Mouse (Mus musculus): ENCODE results near the gene Pde2a. TPM values are rescaled to one million over a fixed set of nuclear protein-coding genes. Genes with fewer than 3 reads are reported as not detected.
A peak's percentile ranks its signal among the peaks of the same experiment; 100 is the strongest.

The Pde2a gene
- polyA plus RNA-seq, 1 experiment from 2014 or later = 25.9 TPM

- no peak overlapping the region for H3K9ac ChIP-seq
- no peak overlapping the region for H3K4me3 ChIP-seq (replicated peaks; ENCODE audit: low read length)
- ATAC-seq (ENCODE audit: low FRiP score) (no peak), DNase-seq (ENCODE audit: low spot score) (no peak)
- H3K4me2 ChIP-seq (replicated peaks) = no peak overlapping the region
- H3K4me1 ChIP-seq (replicated peaks; ENCODE audit: control insufficient read depth, insufficient read depth, low read length) = no peaks in the 10 kb centered on the region
- no peak overlapping the region for H3K27ac ChIP-seq
- H3K36me3 ChIP-seq (replicated peaks; ENCODE audit: control insufficient read depth, insufficient read depth) = no peaks in the 10 kb centered on the region
- H3K9me3 ChIP-seq (ENCODE audit: control insufficient read depth, low read length) = no peaks in the 10 kb centered on the region
- 72% methylated on average over 8 of the region's 8 CpGs for WGBS
- no peaks in the 10 kb centered on the region for H3K27me3 ChIP-seq (ENCODE audit: control insufficient read depth, insufficient read depth, low read length)
Measured at GRCm38 (mm10) chr7:101382378-101382777, 39.1 kb upstream of the Pde2a start.

- DNase-seq (ENCODE audit: low spot score) = no peak
- no peak overlapping the region for H3K4me3 ChIP-seq (replicated peaks; ENCODE audit: low read length)
- H3K9ac ChIP-seq = no peak overlapping the region
- H3K27me3 ChIP-seq (ENCODE audit: control insufficient read depth, insufficient read depth, low read length) = no peaks in the 10 kb centered on the region
- no peaks in the 10 kb centered on the region for H3K9me3 ChIP-seq (ENCODE audit: control insufficient read depth, low read length)
- no peak overlapping the region for H3K27ac ChIP-seq
- WGBS = 64% methylated on average over 3 of the region's 3 CpGs
- H3K4me2 ChIP-seq (replicated peaks) = no peak overlapping the region
- no peaks in the 10 kb centered on the region for H3K36me3 ChIP-seq (replicated peaks; ENCODE audit: control insufficient read depth, insufficient read depth)
- ATAC-seq (ENCODE audit: low FRiP score) = no peak
- H3K4me1 ChIP-seq (replicated peaks; ENCODE audit: control insufficient read depth, insufficient read depth, low read length) = no peaks in the 10 kb centered on the region
Measured at GRCm38 (mm10) chr7:101383756-101384155, 37.7 kb upstream of the Pde2a start.

GRCm38 (mm10) chr7:101384931-101385330 lies 36.6 kb upstream of the Pde2a start:
- H3K9me3 ChIP-seq (ENCODE audit: control insufficient read depth, low read length) = no peaks in the 10 kb centered on the region
- WGBS = 73% methylated on average over 10 of the region's 10 CpGs
- DNase-seq (ENCODE audit: low spot score) (no peak), ATAC-seq (ENCODE audit: low FRiP score) (no peak)
- H3K27me3 ChIP-seq (ENCODE audit: control insufficient read depth, insufficient read depth, low read length) = no peaks in the 10 kb centered on the region
- H3K27ac ChIP-seq = no peak overlapping the region
- no peaks in the 10 kb centered on the region for H3K4me1 ChIP-seq (replicated peaks; ENCODE audit: control insufficient read depth, insufficient read depth, low read length)
- no peak overlapping the region for H3K4me2 ChIP-seq (replicated peaks)
- H3K9ac ChIP-seq = no peak overlapping the region
- H3K36me3 ChIP-seq (replicated peaks; ENCODE audit: control insufficient read depth, insufficient read depth) = no peaks in the 10 kb centered on the region
- H3K4me3 ChIP-seq (replicated peaks; ENCODE audit: low read length) = no peak overlapping the region

GRCm38 (mm10) chr7:101385331-101385733 lies 36.2 kb upstream of the Pde2a start:
- H3K4me2 ChIP-seq (replicated peaks) = no peak overlapping the region
- 52% methylated on average over 6 of the region's 6 CpGs for whole genome bisulfite sequencing
- H3K4me1 ChIP-seq (replicated peaks; ENCODE audit: control insufficient read depth, insufficient read depth, low read length) = no peaks in the 10 kb centered on the region
- H3K27me3 ChIP-seq (ENCODE audit: control insufficient read depth, insufficient read depth, low read length) = no peaks in the 10 kb centered on the region
- H3K9me3 ChIP-seq (ENCODE audit: control insufficient read depth, low read length) = no peaks in the 10 kb centered on the region
- no peak overlapping the region for H3K4me3 ChIP-seq (replicated peaks; ENCODE audit: low read length)
- H3K27ac ChIP-seq = no peak overlapping the region
- ATAC-seq (ENCODE audit: low FRiP score) (no peak), DNase-seq (ENCODE audit: low spot score) (no peak)
- no peak overlapping the region for H3K9ac ChIP-seq
- H3K36me3 ChIP-seq (replicated peaks; ENCODE audit: control insufficient read depth, insufficient read depth) = no peaks in the 10 kb centered on the region

- no peaks in the 10 kb centered on the region for H3K36me3 ChIP-seq (replicated peaks; ENCODE audit: control insufficient read depth, insufficient read depth)
- no peaks in the 10 kb centered on the region for H3K4me1 ChIP-seq (replicated peaks; ENCODE audit: control insufficient read depth, insufficient read depth, low read length)
- no peak overlapping the region for H3K4me3 ChIP-seq (replicated peaks; ENCODE audit: low read length)
- no peak for ATAC-seq (ENCODE audit: low FRiP score)
- H3K27me3 ChIP-seq (ENCODE audit: control insufficient read depth, insufficient read depth, low read length) = no peaks in the 10 kb centered on the region
- H3K9ac ChIP-seq = no peak overlapping the region
- no peak overlapping the region for H3K4me2 ChIP-seq (replicated peaks)
- 73% methylated on average over 8 of the region's 10 CpGs for WGBS
- DNase-seq (ENCODE audit: low spot score) = no peak
- no peaks in the 10 kb centered on the region for H3K9me3 ChIP-seq (ENCODE audit: control insufficient read depth, low read length)
- H3K27ac ChIP-seq = no peak overlapping the region
Measured at GRCm38 (mm10) chr7:101385866-101386452, 35.5 kb upstream of the Pde2a start.

- Histone ChIP-seq H3K36me3 (replicated peaks; ENCODE audit: control insufficient read depth, insufficient read depth) (no peaks in the 10 kb centered on the region), H3K9me3 (ENCODE audit: control insufficient read depth, low read length) (no peaks in the 10 kb centered on the region), H3K27me3 (ENCODE audit: control insufficient read depth, insufficient read depth, low read length) (no peaks in the 10 kb centered on the region), H3K4me2 (replicated peaks) (no peak overlapping the region), H3K4me1 (replicated peaks; ENCODE audit: control insufficient read depth, insufficient read depth, low read length) (no peaks in the 10 kb centered on the region), H3K4me3 (replicated peaks; ENCODE audit: low read length) (no peak overlapping the region), H3K9ac (no peak overlapping the region), H3K27ac (no peak overlapping the region)
- ATAC-seq (ENCODE audit: low FRiP score) (no peak), DNase-seq (ENCODE audit: low spot score) (no peak)
- 90% methylated on average over 6 of the region's 6 CpGs for WGBS
Measured at GRCm38 (mm10) chr7:101389256-101389655, 32.2 kb upstream of the Pde2a start.

GRCm38 (mm10) chr7:101391909-101392479 lies 29.5 kb upstream of the Pde2a start:
- no peaks in the 10 kb centered on the region for H3K9me3 ChIP-seq (ENCODE audit: control insufficient read depth, low read length)
- H3K9ac ChIP-seq = no peak overlapping the region
- H3K27me3 ChIP-seq (ENCODE audit: control insufficient read depth, insufficient read depth, low read length) = no peaks in the 10 kb centered on the region
- 83% methylated on average over 4 of the region's 4 CpGs for WGBS
- H3K4me2 ChIP-seq (replicated peaks) = no peak overlapping the region
- no peak for DNase-seq (ENCODE audit: low spot score)
- H3K27ac ChIP-seq = no peak overlapping the region
- ATAC-seq (ENCODE audit: low FRiP score) = no peak
- no peaks in the 10 kb centered on the region for H3K36me3 ChIP-seq (replicated peaks; ENCODE audit: control insufficient read depth, insufficient read depth)
- H3K4me3 ChIP-seq (replicated peaks; ENCODE audit: low read length) = no peak overlapping the region
- H3K4me1 ChIP-seq (replicated peaks; ENCODE audit: control insufficient read depth, insufficient read depth, low read length) = no peaks in the 10 kb centered on the region

GRCm38 (mm10) chr7:101393015-101393414 lies 28.5 kb upstream of the Pde2a start:
- Histone ChIP-seq H3K9ac (no peak overlapping the region), H3K27ac (peak overlapping the region; percentile 26; the same call in 1 of the 2 replicates), H3K9me3 (ENCODE audit: control insufficient read depth, low read length) (no peaks in the 10 kb centered on the region), H3K27me3 (ENCODE audit: control insufficient read depth, insufficient read depth, low read length) (no peaks in the 10 kb centered on the region), H3K36me3 (replicated peaks; ENCODE audit: control insufficient read depth, insufficient read depth) (no peaks in the 10 kb centered on the region), H3K4me3 (replicated peaks; ENCODE audit: low read length) (no peak overlapping the region), H3K4me1 (replicated peaks; ENCODE audit: control insufficient read depth, insufficient read depth, low read length) (no peaks in the 10 kb centered on the region), H3K4me2 (replicated peaks) (no peak overlapping the region)
- DNase-seq (ENCODE audit: low spot score) (no peak), ATAC-seq (ENCODE audit: low FRiP score) (no peak)
- 47% methylated on average over 4 of the region's 4 CpGs for WGBS

GRCm38 (mm10) chr7:101393694-101394504 lies 27.6 kb upstream of the Pde2a start:
- DNase-seq (ENCODE audit: low spot score) (no peak), ATAC-seq (ENCODE audit: low FRiP score) (peak; percentile 56; the same call in 1 of the 2 replicates)
- H3K9ac ChIP-seq = no peak overlapping the region
- no peaks in the 10 kb centered on the region for H3K4me1 ChIP-seq (replicated peaks; ENCODE audit: control insufficient read depth, insufficient read depth, low read length)
- H3K9me3 ChIP-seq (ENCODE audit: control insufficient read depth, low read length) = no peaks in the 10 kb centered on the region
- H3K4me3 ChIP-seq (replicated peaks; ENCODE audit: low read length) = no peak overlapping the region
- 42% methylated on average over 8 of the region's 8 CpGs for WGBS
- H3K27ac ChIP-seq = peak overlapping the region; percentile 26; the same call in 1 of the 2 replicates
- H3K36me3 ChIP-seq (replicated peaks; ENCODE audit: control insufficient read depth, insufficient read depth) = no peaks in the 10 kb centered on the region
- H3K27me3 ChIP-seq (ENCODE audit: control insufficient read depth, insufficient read depth, low read length) = no peaks in the 10 kb centered on the region
- H3K4me2 ChIP-seq (replicated peaks) = no peak overlapping the region
